Mouse (Mus musculus) kidney, adult 2 months (tissue): ENCODE data around the gene Ccn1.

ENCODE experiments used
- CTCF ChIP-seq: fragments of 200-500 bp; conservative IDR thresholded peaks from 2 replicates; pipeline ENCODE4 v1.5.1; 2011; ENCODE audit warnings: low read depth, mild to moderate bottlenecking, control low read depth, low read length, moderate library complexity, mixed read lengths; ENCODE audit not compliant: insufficient read depth, insufficient read length
- POLR2A ChIP-seq: fragments of 200-500 bp; IDR thresholded peaks from one replicate; pipeline ENCODE4 v1.6.1; 2011; ENCODE audit warnings: low read depth, low read length, control low read depth

- TF ChIP-seq POLR2A (no peak), CTCF (no peak)
Measured at GRCm38 (mm10) chr3:145676212-145676611, 26.4 kb upstream of the Ccn1 start.
